Comparison of ENCODE assay signal across 9 mouse cellular contexts in the genomic region with DNA sequence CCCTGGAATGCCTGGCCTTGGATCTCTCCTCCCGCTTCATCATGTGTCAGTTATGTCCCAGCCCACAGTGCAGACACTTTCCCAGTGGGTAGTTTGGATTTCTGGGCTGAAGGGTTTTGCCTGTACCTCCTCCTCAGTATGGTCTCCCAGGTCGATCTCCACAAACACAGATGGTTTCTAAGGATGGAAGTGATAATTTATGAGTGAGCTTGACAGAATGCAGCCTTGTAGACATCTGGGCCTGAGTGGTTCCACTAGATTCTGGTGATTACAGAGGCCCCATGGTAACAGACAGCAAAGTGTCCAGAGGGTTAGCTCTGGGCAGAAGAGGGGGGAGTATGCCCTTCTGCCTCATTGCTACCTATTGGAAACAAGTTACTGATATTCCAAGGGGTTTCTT.
"Had no signal": no experiment of that assay in that cellular context is flagged by ENCODE, and none has a peak within 500 bp of the region (broad histone marks: within the 10 kb centered on the region; RNA-seq: fewer than 3 reads in every experiment).

No protein-coding gene starts in this region.

- DNase-seq: lung, adult 18-20 months; lung, embryonic 14.5 days; lung, postnatal 10 days; midbrain, embryonic 14.5 days; right cerebral cortex, postnatal 25 days; thymus, adult 2 months; thymus, postnatal 25 days; thymus, postnatal 4 days had no signal

- ATAC-seq: midbrain, embryonic 16.5 days had no signal
